Mouse (Mus musculus): ENCODE data around the gene 2410004P03Rik.
A peak's percentile ranks its signal among the peaks of the same experiment; 100 is the strongest.

The 2410004P03Rik gene

GRCm38 (mm10) chr12:17011100-17011870 is at the start of gene 2410004P03Rik:
Gene 2410004P03Rik, minus strand, starts transcription at chr12:17011727.
- DNase-seq (ENCODE audit: low read depth in 2 of 2, low spot score in 2 of 2) = peak; percentile 72 to 80

- DNase-seq (ENCODE audit: low read depth in 2 of 2, low spot score in 2 of 2) = no peak
Measured at GRCm38 (mm10) chr12:17061183-17061722, 49.7 kb upstream of the 2410004P03Rik start.

GRCm38 (mm10) chr12:17058490-17058889 is 47.0 kb upstream of the 2410004P03Rik start:
- no peak for DNase-seq (ENCODE audit: low read depth in 2 of 2, low spot score in 2 of 2)

- DNase-seq (ENCODE audit: low read depth in 2 of 2, low spot score in 2 of 2) = no peak
Measured at GRCm38 (mm10) chr12:17057110-17057509, 45.6 kb upstream of the 2410004P03Rik start.

- no peak for DNase-seq (ENCODE audit: low read depth in 2 of 2, low spot score in 2 of 2)
Measured at GRCm38 (mm10) chr12:17055766-17056165, 44.2 kb upstream of the 2410004P03Rik start.

GRCm38 (mm10) chr12:17054691-17055090 is 43.2 kb upstream of the 2410004P03Rik start:
- no peak for DNase-seq (ENCODE audit: low read depth in 2 of 2, low spot score in 2 of 2)

GRCm38 (mm10) chr12:17052673-17053072 is 41.1 kb upstream of the 2410004P03Rik start:
- no peak for DNase-seq (ENCODE audit: low read depth in 2 of 2, low spot score in 2 of 2)

- no peak for DNase-seq (ENCODE audit: low read depth in 2 of 2, low spot score in 2 of 2)
Measured at GRCm38 (mm10) chr12:17051057-17051456, 39.5 kb upstream of the 2410004P03Rik start.

GRCm38 (mm10) chr12:17049796-17050195 is 38.3 kb upstream of the 2410004P03Rik start:
- no peak for DNase-seq (ENCODE audit: low read depth in 2 of 2, low spot score in 2 of 2)

GRCm38 (mm10) chr12:17048979-17049612 is 37.6 kb upstream of the 2410004P03Rik start:
- no peak for DNase-seq (ENCODE audit: low read depth in 2 of 2, low spot score in 2 of 2)

- DNase-seq (ENCODE audit: low read depth in 2 of 2, low spot score in 2 of 2) = no peak
Measured at GRCm38 (mm10) chr12:17043311-17043710, 31.8 kb upstream of the 2410004P03Rik start.

GRCm38 (mm10) chr12:17040567-17040966 is 29.0 kb upstream of the 2410004P03Rik start:
- no peak for DNase-seq (ENCODE audit: low read depth in 2 of 2, low spot score in 2 of 2)

GRCm38 (mm10) chr12:17039415-17039814 is 27.9 kb upstream of the 2410004P03Rik start:
- no peak for DNase-seq (ENCODE audit: low read depth in 2 of 2, low spot score in 2 of 2)

GRCm38 (mm10) chr12:17038246-17038645 is 26.7 kb upstream of the 2410004P03Rik start:
- DNase-seq (ENCODE audit: low read depth in 2 of 2, low spot score in 2 of 2) = no peak

GRCm38 (mm10) chr12:17037053-17037610 is 25.6 kb upstream of the 2410004P03Rik start:
- no peak for DNase-seq (ENCODE audit: low read depth in 2 of 2, low spot score in 2 of 2)

- no peak for DNase-seq (ENCODE audit: low read depth in 2 of 2, low spot score in 2 of 2)
Measured at GRCm38 (mm10) chr12:17036532-17036931, 25.0 kb upstream of the 2410004P03Rik start.

- peak; percentile 31 to 51 for DNase-seq (ENCODE audit: low read depth in 2 of 2, low spot score in 2 of 2)
Measured at GRCm38 (mm10) chr12:17035128-17035527, 23.6 kb upstream of the 2410004P03Rik start.

GRCm38 (mm10) chr12:17034671-17035070 is 23.1 kb upstream of the 2410004P03Rik start:
- no peak for DNase-seq (ENCODE audit: low read depth in 2 of 2, low spot score in 2 of 2)

GRCm38 (mm10) chr12:17033464-17033841 is 21.9 kb upstream of the 2410004P03Rik start:
- DNase-seq (ENCODE audit: low read depth in 2 of 2, low spot score in 2 of 2) = peak; percentile 9 to 20

- peak; percentile 70 to 73 for DNase-seq (ENCODE audit: low read depth in 2 of 2, low spot score in 2 of 2)
Measured at GRCm38 (mm10) chr12:17032694-17033463, 21.4 kb upstream of the 2410004P03Rik start.

- DNase-seq (ENCODE audit: low read depth in 2 of 2, low spot score in 2 of 2) = no peak
Measured at GRCm38 (mm10) chr12:17024554-17025110, 13.1 kb upstream of the 2410004P03Rik start.

All from CD8-positive naive resting alpha-beta T cell, adult 2 months (primary cell).